Mouse (Mus musculus): ENCODE measurements around the gene Srrm2. TPM values are rescaled to one million over a fixed set of nuclear protein-coding genes. Genes with fewer than 3 reads are reported as not detected.

Srrm2 gene
- total RNA-seq, 4 experiments from 2014 or later: 535 to 585 (median 566) TPM

DNA sequence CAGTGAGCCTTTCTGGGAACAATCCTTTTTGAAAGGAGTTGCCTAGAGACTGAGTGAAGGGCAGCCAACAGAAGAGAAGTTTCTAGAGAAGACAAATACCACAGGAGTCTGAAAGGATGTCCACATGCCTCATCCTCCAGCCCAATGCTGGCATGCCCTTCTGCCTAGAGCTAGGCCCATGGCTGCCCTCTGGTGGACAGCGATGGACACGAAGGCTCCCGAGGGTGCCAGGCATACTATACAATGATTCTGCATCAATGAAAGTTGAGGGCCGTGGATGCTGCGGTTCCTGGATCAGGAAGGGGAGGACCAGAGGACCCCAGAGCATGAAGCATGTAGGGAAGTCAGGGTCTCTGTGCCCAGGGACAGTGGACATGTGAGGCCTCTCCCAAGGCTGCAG is 63.0 kb downstream of the Srrm2 start:
- DNase-seq (ENCODE audit: low spot score in 2 of 2): no peak

DNA sequence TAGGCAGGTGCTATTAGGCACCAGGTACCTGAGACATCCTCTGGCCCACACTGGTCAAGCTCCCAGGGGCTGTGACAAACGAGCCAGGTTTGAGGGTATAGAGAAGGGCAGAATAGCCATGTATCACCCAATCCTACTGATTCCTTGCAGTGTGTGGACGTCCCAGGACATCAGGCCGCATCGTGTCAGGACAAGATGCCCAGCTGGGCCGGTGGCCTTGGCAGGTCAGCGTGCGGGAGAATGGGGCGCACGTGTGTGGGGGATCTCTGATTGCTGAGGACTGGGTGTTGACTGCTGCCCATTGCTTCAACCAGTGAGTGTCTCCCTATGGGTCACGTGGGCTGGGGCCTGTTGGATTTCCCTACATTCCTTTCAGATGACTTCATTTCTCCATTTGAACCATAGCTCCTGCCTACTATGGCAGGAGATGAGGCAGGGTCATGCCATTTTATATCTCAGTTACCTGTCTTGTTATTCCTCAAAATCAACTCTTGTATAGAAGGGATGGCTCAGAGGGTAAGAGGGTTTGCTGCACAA is 64.0 kb downstream of the Srrm2 start:
- DNase-seq (ENCODE audit: low spot score in 2 of 2): no peak

DNA sequence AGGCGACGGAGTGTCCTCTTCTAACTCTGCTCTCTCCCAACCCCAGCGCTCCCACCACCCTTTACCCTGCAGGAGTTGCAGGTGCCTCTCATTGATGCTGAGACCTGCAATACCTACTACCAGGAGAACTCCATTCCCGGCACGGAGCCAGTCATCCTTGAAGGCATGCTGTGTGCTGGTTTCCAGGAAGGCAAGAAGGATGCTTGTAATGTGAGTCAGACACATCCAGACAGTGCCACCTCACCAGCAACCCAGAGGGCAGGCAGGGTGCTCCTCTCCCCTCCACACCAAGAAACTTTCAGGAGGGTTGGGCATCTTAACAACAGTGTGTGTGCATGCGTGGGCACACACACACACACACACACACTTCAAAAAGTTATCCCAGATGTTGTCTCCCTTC is 66.9 kb downstream of the Srrm2 start:
- no peak for DNase-seq (ENCODE audit: low spot score in 2 of 2)

DNA sequence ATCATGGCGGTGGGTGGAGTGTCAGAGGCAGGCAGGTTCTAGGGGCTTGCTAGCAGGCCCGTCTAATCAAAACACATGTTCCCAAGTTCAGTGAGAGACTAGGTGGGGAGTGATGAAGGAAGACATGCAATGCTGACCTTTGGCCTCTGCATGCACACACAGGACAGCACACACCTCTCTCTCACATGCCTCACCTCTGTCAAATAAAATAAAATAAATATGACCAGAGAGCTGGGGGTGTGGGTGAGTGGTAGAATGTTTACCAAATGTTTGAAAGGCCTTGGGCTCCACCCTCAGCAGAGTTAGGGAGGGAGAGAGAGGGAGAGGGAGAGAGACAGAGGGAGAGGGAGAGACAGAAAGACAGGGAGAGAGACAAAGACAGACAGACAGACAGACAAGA is 67.6 kb downstream of the Srrm2 start:
- no peak for DNase-seq (ENCODE audit: low spot score in 2 of 2)

DNA sequence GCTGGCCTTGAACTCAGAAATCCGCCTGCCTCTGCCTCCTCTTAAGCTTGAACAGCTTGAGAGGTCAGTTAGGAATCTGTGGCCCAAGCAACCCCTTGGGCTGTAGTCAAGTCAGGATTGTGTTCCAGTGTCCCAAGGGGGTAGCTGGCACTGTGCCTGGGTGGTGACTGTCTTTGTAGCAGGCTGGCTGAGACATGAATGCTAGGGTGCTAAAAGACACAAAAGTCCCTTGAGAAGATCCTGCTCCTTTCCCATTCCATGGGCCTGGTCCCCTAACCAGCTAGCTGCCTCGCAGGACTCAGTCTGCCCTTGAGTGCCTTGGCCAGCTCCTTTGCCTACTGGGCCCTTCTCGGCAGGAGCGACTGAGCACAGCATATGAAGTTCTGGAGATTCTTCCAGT is 72.6 kb downstream of the Srrm2 start:
- DNase-seq (ENCODE audit: low spot score in 2 of 2): no peak

DNA sequence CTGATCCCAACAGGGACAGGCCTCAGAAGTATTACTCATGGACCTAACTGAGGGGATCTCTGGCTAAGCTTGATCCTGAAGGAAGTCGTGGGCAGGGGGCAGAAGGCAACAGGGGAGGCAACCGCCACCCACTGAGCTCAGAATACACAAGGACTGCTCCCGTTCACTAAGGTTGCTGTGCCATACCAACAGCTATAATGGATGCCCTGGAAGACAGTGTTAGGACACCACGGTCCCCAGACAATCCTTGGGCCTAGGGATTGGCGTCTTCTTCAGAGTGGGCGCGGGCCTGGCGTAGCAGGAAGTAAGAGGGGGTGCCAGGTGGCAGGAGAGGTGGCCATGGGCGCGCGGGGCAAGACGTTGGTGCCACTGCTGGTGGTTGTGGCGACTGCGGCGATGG is 77.4 kb downstream of the Srrm2 start, which contains the start of gene Prss21:
TSS of gene Prss21 (plus strand) at position 301 of the 400 bp plus-strand sequence.
- no peak for DNase-seq (ENCODE audit: low spot score in 2 of 2)

DNA sequence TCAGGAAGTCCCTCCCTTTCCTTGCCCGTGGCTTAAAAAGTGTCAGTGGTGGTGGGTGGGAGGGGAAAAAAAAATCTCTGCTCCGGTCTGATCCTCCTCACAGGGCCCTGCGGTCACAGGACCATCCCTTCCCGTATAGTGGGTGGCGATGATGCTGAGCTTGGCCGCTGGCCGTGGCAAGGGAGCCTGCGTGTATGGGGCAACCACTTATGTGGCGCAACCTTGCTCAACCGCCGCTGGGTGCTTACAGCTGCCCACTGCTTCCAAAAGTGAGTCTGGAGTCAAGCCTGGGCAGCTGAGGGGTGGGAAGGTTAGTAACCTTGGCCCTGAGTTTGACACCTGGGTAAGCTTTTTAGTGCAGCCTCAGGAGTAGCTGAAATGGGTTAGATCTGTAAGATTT is 78.2 kb downstream of the Srrm2 start:
- no peak for DNase-seq (ENCODE audit: low spot score in 2 of 2)

Small RNAs within 50 kb of the gene (microRNA-seq; reads per million reads assigned to microRNA genes)
- gene Mir5125: 0.44 to 1.7 reads per million in 2 experiments

Other genes with a start within 250 kb of the Srrm2 start
- gene Zfp213, start 226.3 kb upstream of the Srrm2 start, total RNA-seq (2022): 1 to 10 TPM; 5.9 to 7.1 (median 6.8) TPM
- 10 to 100 TPM; 20.6 to 32.1 (median 27.1) TPM for gene Zfp13, start 191.0 kb upstream of the Srrm2 start, total RNA-seq (2022)
- gene Zscan10, start 189.7 kb upstream of the Srrm2 start, total RNA-seq (2022): not detected
- gene Mmp25, start 145.3 kb upstream of the Srrm2 start, total RNA-seq (2022): under 1 TPM in 3 of 4 experiments, not detected in 1; 0.16 to 0.20 (median 0.19) TPM
- not detected for gene Bicdl2, start 130.0 kb upstream of the Srrm2 start, total RNA-seq (2022)
- gene Hcfc1r1, start 116.9 kb upstream of the Srrm2 start, total RNA-seq (2022): 100 to 1,000 TPM; 128 to 137 (median 134) TPM
- 1 to 10 TPM; 5.9 to 8.2 (median 6.9) TPM for gene Thoc6, start 116.7 kb upstream of the Srrm2 start, total RNA-seq (2022)
- 1 to 10 TPM; 4.9 to 9.2 (median 7.0) TPM for gene Tnfrsf12a, start 113.1 kb upstream of the Srrm2 start, total RNA-seq (2022)
- gene Cldn6, start 111.3 kb upstream of the Srrm2 start, total RNA-seq (2022): under 1 TPM in 1 of 4 experiments, not detected in 3; 0.34 TPM
- gene Cldn9, start 106.5 kb upstream of the Srrm2 start, total RNA-seq (2022): under 1 TPM in 2 of 4 experiments, not detected in 2; 0.23 to 0.63 TPM
- under 1 TPM in 3 of 4 experiments, not detected in 1; 0.11 to 0.57 (median 0.19) TPM for gene 1520401A03Rik, start 67.7 kb upstream of the Srrm2 start, total RNA-seq (2022)
- 1 to 10 TPM; 4.6 to 6.4 (median 5.5) TPM for gene Pkmyt1, start 64.2 kb upstream of the Srrm2 start, total RNA-seq (2022)
- 10 to 100 TPM; 60.6 to 69.2 (median 62.3) TPM for gene Paqr4, start 49.7 kb upstream of the Srrm2 start, total RNA-seq (2022)
- gene Kremen2, start 44.7 kb upstream of the Srrm2 start, total RNA-seq (2022): 1 to 10 TPM in 2 of 4 experiments, under 1 TPM in 2; 0.78 to 1.4 (median 1.0) TPM
- 100 to 1,000 TPM; 423 to 484 (median 468) TPM for gene Flywch1, start 18.9 kb upstream of the Srrm2 start, total RNA-seq (2022)
- 10 to 100 TPM; 12.2 to 21.3 (median 17.7) TPM for gene Flywch2, start 4.5 kb upstream of the Srrm2 start, total RNA-seq (2022)
- gene Elob, start 38.6 kb downstream of the Srrm2 start, total RNA-seq (2022): 100 to 1,000 TPM; 314 to 398 (median 353) TPM
- under 1 TPM in 1 of 4 experiments, not detected in 3; 0.30 TPM for gene Prss33, start 45.5 kb downstream of the Srrm2 start, total RNA-seq (2022)
- gene Prss32, start 53.3 kb downstream of the Srrm2 start, total RNA-seq (2022): under 1 TPM in 3 of 4 experiments, not detected in 1; 0.39 to 0.87 (median 0.66) TPM
- gene Prss41, start 53.6 kb downstream of the Srrm2 start, total RNA-seq (2022): 1 to 10 TPM; 1.1 to 3.2 (median 2.0) TPM
- gene Prss21, start 77.5 kb downstream of the Srrm2 start, total RNA-seq (2022): not detected
- not detected for gene Dcpp1, start 90.3 kb downstream of the Srrm2 start, total RNA-seq (2022)
- gene Dcpp2, start 90.3 kb downstream of the Srrm2 start, total RNA-seq (2022): not detected
- gene Dcpp3, start 126.9 kb downstream of the Srrm2 start, total RNA-seq (2022): not detected
- not detected for gene Sbp, start 151.1 kb downstream of the Srrm2 start, total RNA-seq (2022)
- gene Sbpl, start 164.7 kb downstream of the Srrm2 start, total RNA-seq (2022): not detected
- under 1 TPM; 0.25 to 0.96 (median 0.68) TPM for gene Prss30, start 190.0 kb downstream of the Srrm2 start, total RNA-seq (2022)
- gene Prss22, start 207.6 kb downstream of the Srrm2 start, total RNA-seq (2022): 1 to 10 TPM in 3 of 4 experiments, under 1 TPM in 1; 0.94 to 1.7 (median 1.1) TPM
- not detected for gene Prss27, start 247.6 kb downstream of the Srrm2 start, total RNA-seq (2022)